Mouse (Mus musculus) C2C12 (cell line): ENCODE measurements around the gene Zbtb12.

Experiments used
- CEBPB ChIP-seq: IDR thresholded peaks from one replicate; pipeline ENCODE4 v1.6.1; 2011; ENCODE audit warnings: low read depth, mild to moderate bottlenecking, control low read depth, moderate library complexity
- CTCF ChIP-seq: IDR thresholded peaks from one replicate; pipeline ENCODE4 v1.5.1; 2011; ENCODE audit not compliant: control insufficient read depth, insufficient read depth, insufficient read length
- MAX ChIP-seq: IDR thresholded peaks from one replicate; pipeline ENCODE4 v1.6.1; 2011; ENCODE audit warnings: mild to moderate bottlenecking, control low read depth
- MYOG ChIP-seq: IDR thresholded peaks from one replicate; pipeline ENCODE4 v1.6.1; 2011; ENCODE audit not compliant: control insufficient read depth, insufficient read length; ENCODE audit errors: extremely low read depth
- USF1 ChIP-seq: IDR thresholded peaks from one replicate; pipeline ENCODE4 v1.6.1; 2011; ENCODE audit warnings: low read depth, mild to moderate bottlenecking, control low read depth, moderate library complexity

DNA sequence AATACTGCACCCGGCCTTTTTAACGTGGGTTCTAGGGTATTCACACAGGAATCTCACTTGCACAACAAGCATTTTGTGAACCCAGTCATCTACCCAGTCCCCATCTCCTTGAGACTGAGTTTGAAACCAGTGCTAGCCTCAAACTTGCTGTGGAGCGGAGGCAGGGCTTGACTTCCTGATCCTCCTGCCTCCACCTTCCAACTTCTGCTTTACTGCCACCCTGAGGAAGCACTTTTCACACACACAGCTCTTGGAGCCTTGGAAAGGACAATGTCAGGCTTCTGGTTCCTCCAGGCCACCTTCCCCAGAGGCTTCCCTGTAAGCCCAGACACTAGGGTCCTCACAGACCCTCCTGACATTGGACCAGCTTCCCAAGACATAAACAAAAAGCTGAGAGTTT is 4.0 kb downstream of the Zbtb12 start:
- TF ChIP-seq CTCF (no peak), MYOG (no peak), USF1 (no peak), MAX (no peak), CEBPB (no peak)
